Comparison of ENCODE assay signal across 33 mouse cellular contexts in the genomic region with DNA sequence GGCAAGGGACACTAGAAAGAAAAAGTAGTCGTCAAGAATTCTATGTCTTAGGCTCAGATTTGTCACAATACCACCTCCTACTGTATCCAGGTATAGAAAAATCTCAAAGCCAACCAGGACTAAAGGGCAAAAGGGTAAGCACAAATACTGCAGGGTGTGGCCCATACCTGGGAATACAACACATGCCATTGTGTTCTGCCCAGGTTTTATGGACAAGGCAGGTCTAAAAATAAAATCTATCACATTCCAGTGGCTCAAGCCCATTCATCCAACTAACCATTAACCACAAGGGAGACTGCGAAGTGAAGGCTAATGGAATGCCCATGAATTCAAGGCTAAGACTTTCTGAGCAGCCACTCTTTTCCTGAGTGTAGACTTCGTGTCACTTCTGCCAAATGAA. TPM values are rescaled to one million over a fixed set of nuclear protein-coding genes. Genes with fewer than 3 reads are reported as not detected.
DNase-seq lines count a peak whose midpoint lies in the region; ATAC-seq lines count a peak whose summit lies in the region.
"Had no signal": no experiment of that assay in that cellular context is flagged by ENCODE, and none has a peak within 500 bp of the region (broad histone marks: within the 10 kb centered on the region; RNA-seq: fewer than 3 reads in every experiment).

No protein-coding gene starts in this region.

- 0 out of 2 replicates have a peak, but pooled peaks have one; percentile 46 for ATAC-seq in kidney, embryonic 15.5 days (replicated peaks; ENCODE audit: low FRiP score)
- peak; percentile 94 for ATAC-seq in intestine, embryonic 16.5 days
- peak; percentile 39; the same call in 1 of the 2 replicates for ATAC-seq in stomach, embryonic 15.5 days (ENCODE audit: insufficient read depth, low FRiP score, low read depth)
- ATAC-seq in cerebellum, adult (ENCODE audit: insufficient number of reproducible peaks, low FRiP score, low TSS enrichment): no peak
- ATAC-seq: forebrain, embryonic 13.5 days; forebrain, embryonic 16.5 days; hindbrain, embryonic 16.5 days; Patski had no signal

- WGBS in kidney, embryonic 15.5 days: 59% methylated on average over 3 of the region's 3 CpGs
- WGBS in intestine, embryonic 16.5 days: 60% methylated on average over 3 of the region's 3 CpGs
- WGBS in stomach, embryonic 15.5 days: 51% methylated on average over 3 of the region's 3 CpGs

- H3K4me1 ChIP-seq in kidney, embryonic 15.5 days: no peaks in the 10 kb centered on the region
- no peaks in the 10 kb centered on the region for H3K4me1 ChIP-seq in intestine, embryonic 16.5 days (ENCODE audit: control insufficient read depth, insufficient read depth, low read length)
- H3K4me1 ChIP-seq in stomach, embryonic 15.5 days: no peaks in the 10 kb centered on the region
- H3K4me1 ChIP-seq: forebrain, embryonic 10.5 days; forebrain, embryonic 13.5 days; heart, embryonic 12.5 days; hindbrain, embryonic 10.5 days; hindbrain, embryonic 13.5 days had no signal

- no peak overlapping the region for H3K4me2 ChIP-seq in kidney, embryonic 15.5 days
- no peak overlapping the region for H3K4me2 ChIP-seq in intestine, embryonic 16.5 days (ENCODE audit: low read depth, low read length)
- H3K4me2 ChIP-seq in stomach, embryonic 15.5 days: no peak overlapping the region
- H3K4me2 ChIP-seq: forebrain, embryonic 13.5 days; heart, embryonic 12.5 days; heart, embryonic 15.5 days; hindbrain, embryonic 13.5 days had no signal

- H3K27me3 ChIP-seq in kidney, embryonic 15.5 days: peaks cover 33% of the 10 kb centered on the region
- no peaks in the 10 kb centered on the region for H3K27me3 ChIP-seq in intestine, embryonic 16.5 days (replicated peaks; ENCODE audit: control insufficient read depth, insufficient read depth, low read length)
- H3K27me3 ChIP-seq in stomach, embryonic 15.5 days (replicated peaks): no peaks in the 10 kb centered on the region
- H3K27me3 ChIP-seq: CH12.LX; heart, embryonic 12.5 days; heart, embryonic 15.5 days had no signal

- no peak overlapping the region for H3K4me3 ChIP-seq in kidney, embryonic 15.5 days (replicated peaks)
- no peak overlapping the region for H3K4me3 ChIP-seq in intestine, embryonic 16.5 days (ENCODE audit: low read length)
- no peak overlapping the region for H3K4me3 ChIP-seq in stomach, embryonic 15.5 days (replicated peaks)
- H3K4me3 ChIP-seq: forebrain, embryonic 10.5 days; forebrain, embryonic 13.5 days; gastrocnemius, adult 2 months; heart, embryonic 12.5 days; heart, embryonic 15.5 days; hindbrain, embryonic 10.5 days; hindbrain, embryonic 13.5 days had no signal

- no peak for DNase-seq in kidney, adult 11 months
- no peak for DNase-seq in natural killer cell, adult 2 months (ENCODE audit: low spot score in 2 of 2)
- DNase-seq in frontal cortex, postnatal 14 days (ENCODE audit: low spot score in 2 of 2): no peak
- DNase-seq: adrenal gland, adult 2 months; adrenal gland, postnatal 25 days; B cell, adult 2 months; cerebellum, adult 18-20 months; cerebellum, adult 9-10 months; cerebellum, postnatal 14 days; gastrocnemius, adult 2 months; gastrocnemius, postnatal 25 days; heart, adult 18-20 months; heart, postnatal 10 days; heart, postnatal 36 days had no signal

- H3K36me3 ChIP-seq in kidney, embryonic 15.5 days: no peaks in the 10 kb centered on the region
- no peaks in the 10 kb centered on the region for H3K36me3 ChIP-seq in intestine, embryonic 16.5 days (ENCODE audit: control insufficient read depth, insufficient read depth, low read length)
- H3K36me3 ChIP-seq in stomach, embryonic 15.5 days: no peaks in the 10 kb centered on the region
- H3K36me3 ChIP-seq: forebrain, embryonic 10.5 days; heart, embryonic 12.5 days; heart, embryonic 15.5 days; hindbrain, embryonic 10.5 days; hindbrain, embryonic 13.5 days had no signal

- no peak overlapping the region for H3K9ac ChIP-seq in kidney, embryonic 15.5 days
- no peak overlapping the region for H3K9ac ChIP-seq in intestine, embryonic 16.5 days (ENCODE audit: low read depth, low read length)
- H3K9ac ChIP-seq in stomach, embryonic 15.5 days: no peak overlapping the region
- H3K9ac ChIP-seq: forebrain, embryonic 13.5 days; heart, embryonic 12.5 days; heart, embryonic 15.5 days; hindbrain, embryonic 13.5 days had no signal

- no peak overlapping the region for H3K27ac ChIP-seq in kidney, embryonic 15.5 days
- H3K27ac ChIP-seq in intestine, embryonic 16.5 days (ENCODE audit: low read length): no peak overlapping the region
- H3K27ac ChIP-seq in stomach, embryonic 15.5 days: no peak overlapping the region
- H3K27ac ChIP-seq: forebrain, embryonic 10.5 days; forebrain, embryonic 13.5 days; gastrocnemius, adult 2 months; heart, embryonic 15.5 days; hindbrain, embryonic 10.5 days; hindbrain, embryonic 13.5 days had no signal

- H3K9me3 ChIP-seq in kidney, embryonic 15.5 days (replicated peaks): no peaks in the 10 kb centered on the region
- no peaks in the 10 kb centered on the region for H3K9me3 ChIP-seq in intestine, embryonic 16.5 days (ENCODE audit: control insufficient read depth, low read length)
- no peaks in the 10 kb centered on the region for H3K9me3 ChIP-seq in stomach, embryonic 15.5 days
- H3K9me3 ChIP-seq: forebrain, embryonic 10.5 days; forebrain, embryonic 13.5 days; G1E; heart, embryonic 12.5 days; heart, embryonic 15.5 days; hindbrain, embryonic 10.5 days; hindbrain, embryonic 13.5 days had no signal

RNA-seq across cellular contexts. Expression of gene Amelx, which starts 23.0 kb away (rescaled TPM):
- not detected in 2 replicates for polyA plus RNA-seq in kidney, embryonic 15.5 days (2015; fragmentation: Nextera tagmentation; extraction: Ambion mirVana)
- not detected in 2 replicates for polyA plus RNA-seq in intestine, embryonic 16.5 days (2015; fragmentation: Nextera tagmentation; extraction: Ambion mirVana)
- 0.19 and 0.26 TPM in 2 replicates for polyA plus RNA-seq in stomach, embryonic 15.5 days (2015; fragmentation: Nextera tagmentation; extraction: Ambion mirVana)
- polyA plus RNA-seq: adrenal gland, adult 2 months; brain, embryonic 14.5 days; embryonic facial prominence, embryonic 11.5 days; embryonic facial prominence, embryonic 14.5 days; forebrain, embryonic 10.5 days; forebrain, embryonic 13.5 days; G1E; gonadal fat pad, adult 2 months; heart, embryonic 12.5 days; heart, embryonic 15.5 days; hindbrain, embryonic 10.5 days; hindbrain, embryonic 13.5 days; hindbrain, embryonic 16.5 days; Patski had no signal
